Mouse (Mus musculus) lung, postnatal 0 days (tissue): ENCODE measurements at regions not wholly inside any gene's neighbourhood (a gene's known extent, or its start where the extent isn't known, plus 50 kb on each side); places are given as distances from the start of the nearest gene placed in this dataset.

Source experiments
- CTCF ChIP-seq: IDR thresholded peaks from 2 replicates; pipeline ENCODE4 v1.5.1; 2016; ENCODE audit warnings: antibody characterized with exemption, mild to moderate bottlenecking
- EP300 ChIP-seq: IDR thresholded peaks from 2 replicates; pipeline ENCODE4 v1.6.1; 2016; ENCODE audit warnings: antibody characterized with exemption, mild to moderate bottlenecking, control low read depth

GRCm38 (mm10) chr6:15644311-15644710 lies 76.2 kb upstream of the Mdfic start:
- TF ChIP-seq CTCF (no peak), EP300 (no peak)
